Mouse (Mus musculus) kidney, adult 18-20 months (tissue): Measurements from ENCODE around the gene Gm13539.
"Not testable (repeated sequence)": the region's sequence is repeated elsewhere in the genome, so short reads cannot be mapped to it uniquely, and the experiment has no call there.

Experiments used
- DNase-seq: peaks from one replicate; pipeline ENCODE4 v3.0.0; 2021

Gm13539 gene

DNA sequence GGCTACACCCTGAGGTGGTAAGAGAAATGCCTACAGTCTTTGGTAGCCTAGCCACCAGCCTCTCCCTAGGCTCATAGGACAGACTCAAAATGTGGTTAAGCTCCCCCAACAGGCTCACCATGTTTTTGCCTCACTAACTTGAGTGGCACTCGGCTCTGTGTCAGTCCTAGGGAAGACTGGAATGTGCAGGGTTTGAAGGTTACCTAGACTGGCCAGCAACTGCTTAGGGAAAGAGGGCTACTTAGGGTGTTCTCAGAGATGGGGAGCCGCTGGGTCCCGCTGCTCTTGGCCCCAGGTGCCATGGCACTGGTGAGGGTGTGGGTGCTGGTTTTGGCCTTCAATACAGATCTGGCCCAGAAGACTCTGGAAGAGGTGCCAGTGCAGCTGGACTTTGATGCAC, at the start of gene Gm13539:
Gene Gm13539 (plus strand): TSS at position 301 of the 400 bp plus-strand sequence.
- DNase-seq = no peak

DNA sequence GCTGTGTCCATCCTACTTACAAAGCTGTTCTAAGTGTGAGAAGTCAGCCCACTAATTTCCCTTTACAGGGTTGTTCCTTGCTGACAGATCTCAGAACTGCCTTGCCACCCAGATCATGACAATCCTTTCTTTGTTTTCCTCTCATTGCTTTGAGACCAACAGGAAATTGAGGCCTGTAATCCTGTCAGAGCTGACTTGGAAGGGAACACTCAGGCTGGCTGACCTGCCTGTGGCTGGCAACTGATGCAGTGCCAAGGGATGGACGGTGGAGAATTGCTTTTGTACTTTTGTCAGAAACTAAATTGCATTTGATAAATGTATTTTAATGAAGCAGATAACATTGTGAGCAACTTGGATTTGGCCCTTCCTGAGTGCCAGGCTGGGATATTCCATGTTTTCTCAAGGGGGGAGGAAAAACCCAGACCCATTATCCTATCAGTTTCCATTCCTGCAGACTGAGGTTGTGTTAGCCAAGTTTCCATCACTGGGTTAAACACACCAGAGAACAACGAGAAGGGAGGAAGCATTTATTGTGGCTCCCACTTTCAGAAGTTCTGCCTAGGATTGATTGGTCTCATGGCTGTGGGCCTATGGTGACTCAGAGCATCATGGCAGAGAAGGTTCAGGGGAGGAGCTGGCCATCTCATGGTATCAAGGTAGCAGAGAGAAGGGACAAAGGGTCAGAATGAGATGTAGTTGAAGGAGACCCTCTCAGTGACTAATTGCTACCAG, 48.7 kb upstream of the Gm13539 start:
- no peak for DNase-seq

DNA sequence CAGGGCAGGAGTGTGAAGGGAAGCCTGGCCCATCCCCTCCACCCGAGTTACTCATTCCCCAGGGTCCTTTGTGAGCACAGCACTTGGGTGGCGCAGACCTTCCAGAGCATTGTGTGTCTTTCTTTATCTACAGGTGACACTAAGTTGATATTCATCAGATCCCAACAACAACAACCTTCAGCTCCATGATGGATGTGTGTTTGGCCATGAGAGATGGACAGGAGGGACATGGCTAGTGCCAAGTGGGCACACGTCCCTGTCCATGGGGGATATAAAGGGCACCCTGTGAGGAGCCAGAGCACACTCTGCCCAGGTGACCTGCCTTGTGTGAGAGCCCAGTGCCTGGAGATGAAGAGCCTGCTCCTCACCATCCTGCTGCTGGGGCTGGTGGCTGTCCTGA, 45.3 kb upstream of the Gm13539 start, which contains the start of gene Obp2b:
Gene Obp2b (plus strand): TSS at position 301 of the 400 bp plus-strand sequence.
- DNase-seq = not testable (repeated sequence)

DNA sequence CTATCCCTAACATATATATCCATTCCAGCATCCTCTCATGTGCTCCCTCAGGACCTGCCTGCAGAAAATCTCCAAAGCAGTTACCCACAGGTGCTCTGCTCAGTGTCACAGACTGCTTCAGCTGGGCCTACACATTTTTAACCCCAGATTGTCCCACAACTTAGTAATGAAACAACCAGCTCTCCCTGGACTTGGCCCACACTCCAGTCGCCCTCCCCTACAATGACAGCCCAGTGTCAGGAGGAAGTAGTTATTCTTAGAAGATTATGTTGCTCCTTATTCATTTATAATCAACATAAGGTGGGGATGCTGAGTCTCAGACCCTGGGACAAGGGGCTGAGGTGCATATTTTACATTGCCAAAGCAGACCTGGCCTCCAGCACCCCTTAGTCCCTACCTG, 40.4 kb upstream of the Gm13539 start:
- no peak for DNase-seq

DNA sequence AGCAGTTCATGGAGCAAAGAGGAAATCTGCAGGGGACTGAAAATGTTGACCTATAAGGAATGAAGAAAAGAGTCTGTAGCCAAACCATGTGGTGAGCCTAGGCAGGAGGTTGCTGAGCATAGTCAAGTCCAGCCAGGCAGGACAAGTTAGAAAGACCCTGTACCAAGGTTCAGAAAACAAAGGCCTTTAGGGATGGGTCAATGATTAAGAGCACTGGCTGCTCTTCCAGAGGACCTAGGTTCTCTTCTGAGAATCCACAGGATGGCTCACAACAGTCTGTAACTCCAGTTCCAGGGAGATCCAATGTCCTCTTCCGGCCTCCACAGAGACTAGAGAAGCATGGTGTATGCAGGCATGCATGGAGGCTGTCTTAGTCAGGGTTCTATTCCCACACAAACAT, 27.9 kb upstream of the Gm13539 start:
- DNase-seq = no peak

DNA sequence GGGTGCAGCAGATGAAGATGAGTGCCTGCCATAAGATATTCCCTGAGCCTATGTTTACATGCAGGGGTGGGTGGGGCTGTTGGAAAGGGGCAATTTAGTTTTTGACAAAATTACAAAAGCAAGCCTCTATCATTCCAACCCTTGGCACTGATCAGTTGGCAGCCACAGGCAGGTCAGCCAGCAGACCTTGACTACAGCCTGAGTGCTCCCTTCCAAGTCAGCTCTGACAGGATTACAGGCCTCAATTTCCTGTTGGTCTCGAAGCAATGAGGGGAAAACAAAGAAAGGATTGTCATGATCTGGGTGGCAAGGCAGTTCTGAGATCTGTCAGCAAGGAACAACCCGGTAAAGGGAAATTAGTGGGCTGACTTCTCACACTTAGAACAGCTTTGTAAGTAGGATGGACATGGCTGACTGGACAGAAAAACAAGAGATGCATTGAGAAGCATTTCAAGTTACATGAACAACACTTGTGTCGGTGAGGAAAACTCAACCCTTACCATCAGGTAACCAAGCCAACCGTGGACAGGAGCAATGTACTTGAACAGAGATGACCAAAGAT, 23.9 kb upstream of the Gm13539 start:
- no peak for DNase-seq

DNA sequence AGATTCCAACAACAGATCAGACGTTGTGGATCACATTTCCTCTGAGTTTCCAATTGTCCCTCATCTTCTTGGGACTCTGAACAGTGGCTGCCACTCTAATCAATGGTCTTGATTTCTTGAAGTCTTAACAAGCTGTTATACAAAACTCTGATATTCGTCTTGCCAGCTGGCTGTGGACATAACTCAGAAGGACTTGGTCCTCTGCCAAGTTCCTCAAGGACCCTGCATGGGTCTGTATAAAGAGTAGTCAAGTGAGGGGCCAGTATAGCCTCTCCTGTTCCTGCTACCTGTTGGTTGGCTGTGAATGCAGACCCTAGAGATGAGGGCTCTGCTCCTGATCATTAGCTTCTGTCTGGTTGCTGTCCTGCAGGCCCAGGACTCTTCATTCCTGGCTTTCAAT, 16.8 kb upstream of the Gm13539 start, which contains the start of gene Lcn3:
Gene Lcn3 (plus strand): TSS at position 301 of the 400 bp plus-strand sequence.
- no peak for DNase-seq

DNA sequence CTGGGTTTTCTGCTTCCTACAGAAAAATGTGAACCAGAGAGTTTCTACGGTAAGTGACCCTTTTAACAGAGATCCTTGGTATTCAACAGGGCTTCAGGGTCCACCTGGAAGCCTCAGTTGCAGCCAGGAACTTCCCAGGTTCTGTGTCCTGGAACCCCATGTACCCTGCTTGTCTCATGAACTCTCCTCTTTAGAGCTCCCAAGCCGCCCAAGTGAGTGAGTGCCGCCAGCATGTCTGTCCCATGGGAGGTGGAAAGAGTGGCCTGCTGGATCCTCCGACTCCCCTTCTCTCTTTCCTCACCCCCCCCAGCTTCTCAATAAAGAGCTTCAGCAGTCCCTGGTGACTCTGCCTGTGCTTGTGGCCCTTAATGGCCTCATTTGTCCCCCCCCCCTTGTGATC, 14.3 kb upstream of the Gm13539 start:
- no peak for DNase-seq

DNA sequence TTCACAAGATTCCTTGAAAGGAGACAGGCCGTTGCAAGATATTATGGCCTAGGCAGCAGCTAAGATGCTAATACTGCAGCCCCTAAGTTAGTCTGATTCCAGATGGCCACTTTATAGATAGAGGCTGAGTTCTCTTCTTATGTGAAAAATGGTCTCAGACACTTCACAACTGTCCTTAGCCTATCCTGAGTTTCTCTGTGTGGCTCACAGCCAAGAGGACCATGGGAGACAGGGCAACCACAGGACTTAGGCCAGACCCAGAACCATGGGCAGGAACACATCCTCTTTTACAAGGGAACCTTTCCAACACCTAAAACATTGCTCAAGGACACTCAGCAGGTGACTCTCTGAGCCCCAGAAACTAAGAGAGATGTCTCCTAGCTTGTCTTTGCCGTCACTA, 8.6 kb upstream of the Gm13539 start:
- DNase-seq = no peak

DNA sequence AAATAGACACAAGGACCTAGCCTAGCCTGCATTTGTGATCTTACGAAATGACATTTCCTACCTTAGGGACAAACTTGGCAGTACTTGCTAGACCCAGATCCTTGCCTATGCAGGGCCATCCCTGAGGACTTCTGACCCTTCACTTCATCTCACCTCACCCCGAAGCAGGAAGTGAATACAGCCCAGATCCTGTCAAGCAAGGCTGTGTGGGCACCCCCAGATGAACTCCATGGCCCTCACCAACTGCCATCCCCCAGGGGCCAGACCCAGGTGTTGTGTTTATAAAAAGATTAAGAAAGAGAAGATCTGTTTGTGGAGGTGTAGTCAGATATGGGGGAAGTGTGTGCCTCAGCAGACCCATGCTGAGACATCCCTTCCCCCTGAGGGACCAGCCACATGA, 7.4 kb upstream of the Gm13539 start:
- DNase-seq = no peak

DNA sequence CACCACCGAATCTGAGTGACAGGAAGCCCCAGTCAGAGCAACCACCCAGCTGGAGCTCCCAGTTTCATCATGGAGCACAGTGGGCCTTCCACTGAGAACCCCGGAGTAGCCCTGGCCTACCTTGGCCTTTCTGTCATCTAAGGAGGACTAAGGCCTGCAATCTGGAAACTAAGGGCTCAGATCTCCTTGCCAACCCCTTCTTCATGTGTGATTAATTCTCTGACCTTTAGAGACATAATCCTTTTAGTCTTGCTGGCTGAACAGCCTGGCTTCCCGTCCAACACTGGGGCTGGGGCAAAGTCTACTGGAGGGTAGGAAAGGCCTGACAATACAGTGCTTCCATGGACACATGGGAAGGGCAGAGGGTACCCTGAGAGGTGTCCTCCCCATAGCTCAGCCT, 6.1 kb upstream of the Gm13539 start:
- no peak for DNase-seq

DNA sequence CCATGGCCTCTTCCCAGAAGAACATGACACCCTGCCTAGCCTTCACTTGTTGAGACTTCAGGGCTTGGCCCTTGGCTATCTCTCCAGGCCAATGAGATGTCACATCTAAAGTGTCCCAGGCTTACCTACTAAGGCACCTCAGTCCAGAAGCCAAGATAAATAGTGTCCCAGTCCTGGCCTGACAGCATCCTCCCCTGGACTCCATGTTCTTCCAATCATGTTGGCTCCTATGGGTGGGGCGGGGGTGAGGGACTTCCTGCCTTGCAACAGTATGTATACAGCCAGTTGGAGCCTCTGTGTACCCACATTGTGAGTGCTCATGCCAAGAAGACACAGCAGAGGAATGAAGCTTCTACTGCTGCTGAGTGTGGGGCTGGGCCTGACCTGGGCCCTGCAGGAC, 5.3 kb upstream of the Gm13539 start, which contains the start of gene Lcn11:
Gene Lcn11 (plus strand): TSS at position 301 of the 400 bp plus-strand sequence.
- no peak for DNase-seq

DNA sequence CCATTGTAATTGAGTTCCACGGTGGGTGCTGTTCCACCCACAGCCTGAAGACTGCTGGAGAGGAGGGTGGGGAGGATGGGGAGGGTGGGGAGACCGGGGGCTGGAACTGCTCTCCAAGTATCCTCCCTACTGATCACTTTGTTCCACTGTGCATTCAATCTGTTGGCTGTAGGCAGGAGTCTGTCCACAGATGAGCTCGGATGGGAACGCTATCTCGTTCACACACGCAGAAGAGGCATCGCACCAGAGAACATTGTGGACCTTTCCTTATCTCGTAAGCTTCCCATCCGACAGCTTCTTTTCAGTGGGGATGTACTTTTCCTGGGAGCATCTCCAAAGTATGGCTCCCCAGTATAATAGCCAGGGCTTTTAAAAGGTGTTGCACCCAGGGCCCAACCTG, 3.0 kb upstream of the Gm13539 start:
- no peak for DNase-seq

DNA sequence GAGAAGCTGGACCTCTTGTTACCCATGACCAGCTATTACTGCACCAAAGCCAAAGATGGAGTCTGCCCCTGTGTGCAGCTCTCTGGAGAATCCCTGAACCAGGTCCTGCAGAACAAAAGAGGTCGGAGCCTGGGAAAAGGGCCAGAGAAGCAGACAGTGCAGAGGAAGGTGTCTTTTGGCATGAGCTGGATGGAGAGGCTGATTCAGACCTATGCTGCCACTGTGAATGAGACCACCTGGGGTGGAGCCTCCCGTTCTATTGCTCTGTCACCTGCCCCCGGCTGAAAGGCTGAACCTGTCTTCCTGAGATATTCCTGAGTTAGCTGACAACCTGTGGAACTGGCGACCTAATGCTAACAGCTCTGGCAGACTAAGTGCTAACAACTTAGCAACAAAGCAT, 1.1 kb upstream of the Gm13539 start:
- DNase-seq = no peak

DNA sequence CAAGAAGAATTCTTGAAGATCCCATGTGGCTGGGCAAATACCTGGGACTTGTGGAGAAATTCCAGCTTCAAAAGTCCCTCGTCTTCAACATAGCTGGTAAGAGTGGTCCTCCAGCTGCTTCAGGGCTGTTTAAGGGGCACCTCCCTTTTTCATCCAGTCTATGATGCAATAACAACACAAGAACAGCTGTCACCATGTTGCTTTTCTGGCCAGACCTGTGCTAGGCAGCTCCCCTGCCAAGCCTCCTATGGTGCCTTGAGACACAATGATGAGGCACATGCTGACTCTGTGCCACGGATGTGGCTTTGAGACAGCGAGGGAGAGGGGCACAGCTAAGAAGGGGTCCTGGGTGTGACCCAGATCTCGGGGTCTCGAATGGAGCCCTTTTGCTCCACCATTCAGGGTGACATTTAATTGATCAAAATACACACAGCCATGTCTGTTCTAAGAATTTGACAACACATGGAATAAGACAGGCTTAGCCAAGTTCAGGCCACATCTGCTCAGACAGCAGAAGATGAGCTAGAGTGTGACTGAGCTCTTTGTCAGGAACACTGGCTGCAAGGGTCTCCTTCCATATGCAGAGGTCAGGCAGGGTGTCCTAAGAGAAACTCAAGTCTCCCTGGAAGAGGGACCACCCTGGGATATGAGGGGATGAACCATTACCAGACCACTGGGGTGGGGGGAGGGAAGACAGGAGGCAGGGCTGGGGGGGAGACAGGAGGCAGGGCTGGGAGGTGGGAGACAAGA, 3.7 kb downstream of the Gm13539 start:
- no peak for DNase-seq

DNA sequence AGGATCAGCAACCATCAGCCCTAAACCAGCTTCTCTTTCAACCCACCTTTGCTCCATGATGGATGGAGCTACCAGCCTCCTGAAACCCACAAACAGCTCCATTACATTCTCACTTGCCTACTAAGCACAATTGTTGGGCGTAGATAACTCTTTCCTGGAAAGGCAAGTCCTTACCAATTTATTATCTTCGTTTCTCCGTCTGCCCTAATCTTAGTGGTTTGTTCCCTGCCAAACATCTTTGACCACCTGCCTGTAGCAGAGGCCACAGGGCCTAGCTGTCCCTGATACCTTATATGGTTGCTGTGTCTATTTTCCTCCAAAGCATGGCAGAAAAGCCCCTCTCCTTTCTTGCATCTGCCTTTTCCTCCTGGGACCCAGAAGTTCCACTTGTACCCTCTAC, 7.0 kb downstream of the Gm13539 start:
- no peak for DNase-seq

DNA sequence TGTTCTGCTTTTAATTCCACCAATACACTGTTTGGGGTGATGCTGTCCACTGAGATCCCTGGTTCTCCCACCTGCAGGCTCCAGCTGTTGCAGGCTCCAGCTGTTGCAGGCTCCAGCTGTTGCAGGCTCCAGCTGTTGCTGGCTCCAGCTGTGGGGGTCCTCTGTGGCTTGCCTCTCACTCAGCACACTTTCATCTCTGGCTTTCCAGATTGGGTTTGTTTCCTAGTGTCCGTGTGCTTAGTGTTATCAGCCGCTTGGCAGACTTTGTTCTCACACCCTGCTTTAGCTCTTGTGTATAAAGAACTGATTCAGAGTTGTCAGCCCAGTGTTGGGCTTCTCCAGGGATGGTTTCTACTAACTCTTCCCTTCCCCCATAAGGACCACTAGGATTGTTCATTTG, 15.6 kb downstream of the Gm13539 start:
- no peak for DNase-seq

DNA sequence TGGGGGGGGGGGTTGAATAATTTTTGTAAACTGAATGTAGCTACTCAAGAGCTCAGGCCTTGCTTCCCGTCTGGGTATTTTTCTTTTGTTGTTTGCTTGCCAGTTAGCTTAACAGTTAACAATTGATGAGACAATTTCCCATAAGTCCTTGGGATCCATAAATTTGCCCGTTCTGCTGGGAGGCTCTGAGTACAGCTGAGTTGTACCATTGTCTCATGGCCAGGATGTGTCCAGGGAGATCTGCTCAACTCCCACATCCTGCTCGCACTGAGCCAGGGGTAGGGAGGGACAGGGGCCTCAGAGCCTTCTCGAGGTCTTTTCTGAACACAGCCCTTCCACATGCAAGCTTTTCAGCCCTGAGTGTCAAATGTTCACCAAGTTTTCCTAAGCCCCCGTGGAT, 16.0 kb downstream of the Gm13539 start:
- DNase-seq = no peak

DNA sequence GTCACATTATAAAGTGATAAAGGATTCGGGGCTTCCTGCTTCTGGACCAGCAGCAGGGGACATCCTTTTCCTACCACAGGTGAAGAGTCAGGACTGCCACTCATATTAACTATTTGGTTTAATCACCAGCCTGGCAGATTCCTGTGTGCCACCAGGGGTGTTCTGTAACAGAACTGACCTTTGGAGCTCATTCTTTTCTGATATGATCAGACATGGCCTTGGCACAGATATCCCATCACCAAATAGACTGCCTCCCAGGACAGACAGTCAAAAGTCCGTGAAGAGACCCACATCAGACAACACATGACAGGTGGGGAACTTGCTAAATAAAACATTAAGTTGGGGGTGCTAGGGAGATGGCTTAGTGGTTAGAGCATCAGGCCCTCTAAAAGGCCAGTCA, 29.7 kb downstream of the Gm13539 start:
- no peak for DNase-seq

DNA sequence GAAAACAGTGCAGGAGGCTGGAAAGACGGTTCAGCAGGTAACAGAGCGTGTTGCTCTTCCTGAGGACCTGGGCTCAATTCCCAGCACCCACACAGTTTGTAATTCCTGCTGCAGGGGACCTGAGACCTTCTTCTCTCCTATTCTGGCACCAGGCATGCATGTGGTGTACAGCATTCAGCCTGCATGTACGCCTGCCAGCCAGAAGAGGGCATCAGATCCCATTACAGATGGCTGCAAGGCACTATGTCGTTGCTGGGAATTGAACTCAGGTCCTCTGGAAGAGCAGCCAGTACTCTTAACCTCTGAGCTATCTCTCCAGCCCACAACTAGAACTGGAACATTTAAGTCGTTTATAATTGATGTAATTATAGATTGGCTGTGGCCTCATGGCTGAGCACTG, 31.3 kb downstream of the Gm13539 start:
- no peak for DNase-seq

DNA sequence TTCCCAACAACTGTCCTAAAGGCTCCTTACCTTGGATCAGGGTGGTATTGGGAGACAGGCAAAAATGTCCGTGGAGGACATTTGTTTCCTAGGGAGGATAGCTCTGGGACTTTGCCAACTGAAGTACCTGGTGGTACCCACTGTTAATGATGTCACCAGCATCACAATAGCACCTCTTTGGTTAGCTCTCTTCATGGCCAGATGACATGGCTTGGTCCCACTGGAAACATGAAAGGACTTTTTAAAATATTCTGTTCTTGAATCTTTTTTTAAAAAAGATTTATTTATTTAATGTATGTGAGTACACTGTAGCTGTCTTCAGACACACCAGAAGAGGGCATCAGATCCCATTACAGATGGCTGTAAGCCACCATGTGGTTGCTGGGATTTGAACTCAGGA, 33.7 kb downstream of the Gm13539 start, which contains the start of gene Glt6d1:
Gene Glt6d1 (minus strand): TSS at position 101 of the 400 bp plus-strand sequence.
- not testable (repeated sequence) for DNase-seq

DNA sequence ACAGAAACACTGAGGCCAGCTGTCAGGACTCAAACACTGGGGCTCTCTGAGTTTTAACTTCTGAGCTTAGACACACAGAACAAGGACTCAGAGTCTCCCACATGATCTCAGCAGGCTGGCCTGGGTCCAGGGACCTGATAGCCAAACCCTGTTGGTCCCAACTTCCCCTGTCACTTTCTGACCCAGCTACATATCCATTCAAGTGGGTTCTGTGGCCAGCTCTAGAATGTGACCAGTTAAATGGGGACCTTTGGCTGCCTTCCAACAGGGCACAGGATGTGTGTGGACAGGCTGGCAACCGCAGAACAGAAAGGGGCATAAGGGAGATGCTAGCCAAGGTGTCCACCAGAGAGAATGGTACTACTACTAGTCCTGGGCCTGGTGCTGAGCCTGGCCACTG, 40.7 kb downstream of the Gm13539 start, which contains the start of gene Lcn9:
Gene Lcn9 (plus strand): TSS at position 348 of the 400 bp plus-strand sequence.
- DNase-seq = no peak

DNA sequence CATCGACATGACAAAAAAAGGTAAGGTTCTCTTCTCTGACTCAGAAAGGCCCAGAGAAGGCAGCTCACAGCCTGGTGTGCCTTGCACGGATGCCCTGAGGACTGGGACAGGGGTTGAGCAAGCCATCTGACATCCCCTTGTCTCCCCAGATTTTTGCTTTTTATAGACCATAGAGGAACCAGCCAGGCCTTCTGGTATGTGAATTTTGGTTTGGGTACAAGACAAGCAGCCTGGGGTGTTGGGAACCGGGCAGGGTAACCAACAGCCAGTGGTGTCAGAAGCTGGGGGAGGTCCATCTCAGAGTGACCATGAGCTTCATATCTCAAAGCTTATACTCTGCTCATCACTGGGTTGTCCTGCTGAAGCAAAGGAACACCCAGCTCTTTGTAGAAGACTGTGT, 42.7 kb downstream of the Gm13539 start:
- no peak for DNase-seq
